Mouse (Mus musculus) liver, postnatal 0 days (tissue): ENCODE results near the gene Prss43.

Experiments used
- CTCF ChIP-seq: sonication (generic); IDR thresholded peaks from 2 replicates; pipeline ENCODE4 v1.5.1; 2016; ENCODE audit warnings: antibody characterized with exemption, low read depth
- EP300 ChIP-seq: IDR thresholded peaks from 2 replicates; pipeline ENCODE4 v1.6.1; 2016; ENCODE audit warnings: antibody characterized with exemption, low read depth, mild to moderate bottlenecking

DNA sequence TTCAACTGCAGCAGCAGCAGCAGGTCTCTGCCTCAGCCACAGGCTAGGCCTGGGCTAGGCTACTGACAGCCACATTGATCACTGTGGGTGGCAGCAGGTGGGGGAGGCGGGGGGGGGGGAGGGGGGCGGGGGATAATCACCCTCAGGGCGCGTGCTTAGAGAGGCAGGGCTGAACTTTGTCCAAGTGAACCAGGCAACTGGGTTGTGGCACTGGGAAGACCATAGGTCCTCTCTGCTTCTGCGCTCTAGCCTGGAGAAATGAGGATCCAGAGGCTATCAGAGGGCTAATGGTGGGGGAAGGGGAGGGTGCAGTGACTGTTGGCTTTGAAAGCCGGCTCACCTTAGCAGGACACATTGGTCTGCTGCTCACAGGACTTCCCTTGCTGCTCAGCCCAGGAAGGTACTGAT lies 48.8 kb downstream of the Prss43 start:
- TF ChIP-seq CTCF: no peak
- TF ChIP-seq EP300: no peak
